Mouse (Mus musculus) midbrain, embryonic 16.5 days (tissue): Measurements from ENCODE around the gene Sparcl1. TPM values are rescaled to one million over a fixed set of nuclear protein-coding genes. Genes with fewer than 3 reads are reported as not detected.

Source experiments
- ATAC-seq: fragments of 200-750 bp; cut with Nextera tagmentation; 2 replicates; pipeline ENCODE4 v1.8.0; 2017; ENCODE audit warnings: moderate TSS enrichment
- H3K27ac ChIP-seq: fragments of 300-500 bp; sonication (generic); 2 replicates; pipeline ENCODE4 v1.5.1; 2014; ENCODE audit warnings: mild to moderate bottlenecking, low read length, mixed read lengths
- H3K27me3 ChIP-seq: fragments of 300-500 bp; sonication (generic); 2 replicates; pipeline ENCODE4 v1.6.1; 2014; ENCODE audit warnings: low read depth, low read length, mixed read lengths; ENCODE audit not compliant: control insufficient read depth, insufficient read depth
- H3K36me3 ChIP-seq: fragments of 300-500 bp; sonication (generic); 2 replicates; pipeline ENCODE4 v1.6.1; 2014; ENCODE audit warnings: mild to moderate bottlenecking, low read length, moderate library complexity, mixed read lengths; ENCODE audit not compliant: control insufficient read depth, insufficient read depth
- H3K4me1 ChIP-seq: fragments of 300-500 bp; sonication (generic); 2 replicates; pipeline ENCODE4 v1.6.1; 2014; ENCODE audit warnings: mild to moderate bottlenecking, low read length, mixed read lengths; ENCODE audit not compliant: control insufficient read depth, insufficient read depth
- H3K4me2 ChIP-seq: fragments of 300-500 bp; sonication (generic); 2 replicates; pipeline ENCODE4 v1.6.1; 2014; ENCODE audit warnings: mild to moderate bottlenecking, low read length, mixed read lengths
- H3K4me3 ChIP-seq: fragments of 300-500 bp; sonication (generic); 2 replicates; pipeline ENCODE4 v1.5.1; 2014; ENCODE audit warnings: low read depth, mild to moderate bottlenecking, low read length, moderate library complexity, mixed read lengths
- H3K9ac ChIP-seq: fragments of 300-500 bp; sonication (generic); 2 replicates; pipeline ENCODE4 v1.6.1; 2014; ENCODE audit warnings: low read depth, low read length, mixed read lengths
- H3K9me3 ChIP-seq: fragments of 300-500 bp; sonication (generic); replicated peaks from 2 replicates; pipeline ENCODE4 v1.6.1; 2014; ENCODE audit warnings: mild to moderate bottlenecking, low read length, mixed read lengths; ENCODE audit not compliant: control insufficient read depth, poor library complexity, severe bottlenecking
- WGBS: fragments of 180-500 bp; shearing (Covaris S2); extraction: QIAGEN DNeasy Blood & Tissue Kit; methylation state at CpG from one replicate; pipeline ENCODE4 v1.1.7; 2014; 5-methylcytosine and 5-hydroxymethylcytosine counted together
- polyA plus RNA-seq: library from polyadenylated mRNA; unstranded; fragments of >200 nt; fragmentation: Nextera tagmentation; extraction: Ambion mirVana; gene quantifications from 2 replicates; pipeline ENCODE4 v1.2.1, GENCODE M21; 2015

Sparcl1 gene
- polyA plus RNA-seq, 1 experiment from 2014 or later = 240 TPM

GRCm38 (mm10) chr5:104137920-104138541, 24.5 kb upstream of the Sparcl1 start:
- Histone ChIP-seq H3K27ac (no peak overlapping the region), H3K27me3 (no peaks in the 10 kb centered on the region), H3K9ac (no peak overlapping the region), H3K9me3 (no peaks in the 10 kb centered on the region), H3K4me3 (no peak overlapping the region), H3K4me2 (no peak overlapping the region), H3K36me3 (no peaks in the 10 kb centered on the region), H3K4me1 (no peaks in the 10 kb centered on the region)
- no peak for ATAC-seq
- WGBS = 84% methylated on average over 10 of the region's 10 CpGs

DNA sequence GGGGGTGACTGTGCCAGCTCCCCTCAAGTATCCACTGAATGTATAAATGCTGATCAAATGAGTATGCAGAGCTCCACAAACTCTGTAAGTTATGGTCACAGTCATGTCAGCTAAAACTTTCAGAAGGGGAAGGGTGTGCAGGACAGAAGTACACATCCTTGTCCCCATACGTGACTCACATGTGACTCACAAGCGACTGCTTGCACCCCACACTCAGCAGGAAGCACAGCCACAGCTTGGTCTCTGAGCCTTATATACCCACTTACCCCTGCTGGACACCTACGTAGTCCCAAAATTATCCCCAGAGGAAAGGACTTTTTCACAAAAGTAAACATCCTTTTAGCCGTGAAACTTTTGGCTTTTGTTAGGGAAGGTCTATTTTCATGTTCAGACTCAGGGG, 20.2 kb upstream of the Sparcl1 start:
- Histone ChIP-seq H3K4me2 (no peak overlapping the region), H3K4me1 (no peaks in the 10 kb centered on the region), H3K9ac (no peak overlapping the region), H3K36me3 (no peaks in the 10 kb centered on the region), H3K4me3 (no peak overlapping the region), H3K27ac (no peak overlapping the region), H3K27me3 (no peaks in the 10 kb centered on the region), H3K9me3 (no peaks in the 10 kb centered on the region)
- no peak for ATAC-seq
- whole genome bisulfite sequencing = 79% methylated on average over 4 of the region's 4 CpGs

- Histone ChIP-seq H3K9me3 (no peaks in the 10 kb centered on the region), H3K36me3 (no peaks in the 10 kb centered on the region), H3K27me3 (no peaks in the 10 kb centered on the region), H3K4me3 (no peak overlapping the region), H3K9ac (no peak overlapping the region), H3K4me1 (peaks cover 5% of the 10 kb centered on the region; the same call in 1 of the 2 replicates), H3K27ac (no peak overlapping the region), H3K4me2 (no peak overlapping the region)
- no peak for ATAC-seq
- 76% methylated on average over 4 of the region's 4 CpGs for WGBS
Observed at GRCm38 (mm10) chr5:104131544-104131943, 18.0 kb upstream of the Sparcl1 start.

DNA sequence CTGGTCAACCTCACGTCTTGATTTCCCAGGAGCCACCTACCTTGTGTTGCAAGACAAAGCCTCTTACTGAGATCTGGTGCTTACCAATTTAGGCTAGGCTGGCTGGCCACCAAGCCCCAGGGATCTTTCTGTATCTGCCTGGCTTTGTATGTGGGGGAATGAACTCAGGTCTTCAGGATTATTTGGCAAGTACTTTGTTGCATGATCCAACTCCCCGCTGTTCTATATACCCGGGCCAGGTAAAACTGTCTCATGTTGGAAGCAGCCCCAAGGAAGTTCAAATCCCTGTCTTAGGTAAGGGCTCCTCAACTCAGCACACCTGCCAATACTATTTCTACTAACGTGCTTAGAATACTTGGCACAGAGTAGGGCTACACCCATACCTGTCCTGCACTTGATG, 17.4 kb upstream of the Sparcl1 start:
- no peak overlapping the region for H3K4me2 ChIP-seq
- H3K36me3 ChIP-seq = no peaks in the 10 kb centered on the region
- H3K4me3 ChIP-seq = no peak overlapping the region
- no peaks in the 10 kb centered on the region for H3K27me3 ChIP-seq
- WGBS = 95% methylated on average over 4 of the region's 4 CpGs
- ATAC-seq = no peak
- H3K9ac ChIP-seq = no peak overlapping the region
- H3K4me1 ChIP-seq = peaks cover 5% of the 10 kb centered on the region; the same call in 1 of the 2 replicates
- no peak overlapping the region for H3K27ac ChIP-seq
- H3K9me3 ChIP-seq = no peaks in the 10 kb centered on the region

- no peaks in the 10 kb centered on the region for H3K27me3 ChIP-seq
- H3K9me3 ChIP-seq = no peaks in the 10 kb centered on the region
- ATAC-seq = no peak
- no peaks in the 10 kb centered on the region for H3K36me3 ChIP-seq
- no peak overlapping the region for H3K4me2 ChIP-seq
- H3K4me1 ChIP-seq = peaks cover 5% of the 10 kb centered on the region; the same call in 1 of the 2 replicates
- H3K4me3 ChIP-seq = no peak overlapping the region
- H3K9ac ChIP-seq = no peak overlapping the region
- 76% methylated on average over 12 of the region's 12 CpGs for WGBS
- H3K27ac ChIP-seq = no peak overlapping the region
Observed at GRCm38 (mm10) chr5:104128281-104129031, 14.9 kb upstream of the Sparcl1 start.

- Histone ChIP-seq H3K9me3 (no peaks in the 10 kb centered on the region), H3K9ac (no peak overlapping the region), H3K4me3 (no peak overlapping the region), H3K27ac (no peak overlapping the region), H3K4me2 (no peak overlapping the region), H3K36me3 (no peaks in the 10 kb centered on the region), H3K4me1 (peaks cover 5% of the 10 kb centered on the region; the same call in 1 of the 2 replicates), H3K27me3 (no peaks in the 10 kb centered on the region)
- no peak for ATAC-seq
- WGBS = 70% methylated on average over 1 of the region's 1 CpGs
Observed at GRCm38 (mm10) chr5:104127351-104127750, 13.8 kb upstream of the Sparcl1 start.

- Histone ChIP-seq H3K9ac (no peak overlapping the region), H3K36me3 (no peaks in the 10 kb centered on the region), H3K4me1 (peaks cover 5% of the 10 kb centered on the region; the same call in 1 of the 2 replicates), H3K9me3 (no peaks in the 10 kb centered on the region), H3K4me2 (no peak overlapping the region), H3K4me3 (no peak overlapping the region), H3K27ac (no peak overlapping the region), H3K27me3 (no peaks in the 10 kb centered on the region)
- WGBS = 82% methylated on average over 12 of the region's 12 CpGs
- ATAC-seq = no peak
Observed at GRCm38 (mm10) chr5:104126561-104127320, 13.2 kb upstream of the Sparcl1 start.

- no peaks in the 10 kb centered on the region for H3K9me3 ChIP-seq
Observed at GRCm38 (mm10) chr5:104124016-104124658, 10.6 kb upstream of the Sparcl1 start.

More at GRCm38 (mm10) chr5:104124016-104124658, 10.6 kb upstream of the Sparcl1 start:
- no peaks in the 10 kb centered on the region for H3K36me3 ChIP-seq
- H3K4me3 ChIP-seq = no peak overlapping the region
- 93% methylated on average over 6 of the region's 6 CpGs for WGBS
- peaks cover 5% of the 10 kb centered on the region; the same call in 1 of the 2 replicates for H3K4me1 ChIP-seq
- no peak overlapping the region for H3K27ac ChIP-seq
- no peak overlapping the region for H3K4me2 ChIP-seq
- H3K9ac ChIP-seq = no peak overlapping the region
- no peak for ATAC-seq
- no peaks in the 10 kb centered on the region for H3K27me3 ChIP-seq
